Mouse (Mus musculus) heart, adult 2 months (tissue): ENCODE results near the gene Adgrf5. TPM values are rescaled to one million over a fixed set of nuclear protein-coding genes. Genes with fewer than 3 reads are reported as not detected.

ENCODE experiments used
- DNase-seq, 2 experiments: peaks; one replicate each; pipeline ENCODE4 v3.0.0; 2021
- H3K27ac ChIP-seq: fragments of 200-600 bp; 2 replicates; pipeline ENCODE4 v1.8.1; 2022
- H3K27me3 ChIP-seq: fragments of 200-500 bp; 2 replicates; pipeline ENCODE4 v1.6.1; 2012; ENCODE audit warnings: mild to moderate bottlenecking, low read length, inconsistent platforms, mixed read lengths; ENCODE audit not compliant: control insufficient read depth, insufficient read depth
- H3K36me3 ChIP-seq: fragments of 200-500 bp; 2 replicates; pipeline ENCODE4 v1.6.1; 2012; ENCODE audit warnings: low read length, inconsistent platforms; ENCODE audit not compliant: control insufficient read depth, insufficient read depth
- H3K4me1 ChIP-seq: fragments of 200-500 bp; 2 replicates; pipeline ENCODE4 v1.6.1; 2011; ENCODE audit warnings: low read length; ENCODE audit not compliant: control insufficient read depth, insufficient read depth
- H3K4me3 ChIP-seq: fragments of 200-600 bp; 2 replicates; pipeline ENCODE4 v1.8.1; 2022
- H3K79me2 ChIP-seq: fragments of 200-500 bp; replicated peaks from 2 replicates; pipeline ENCODE4 v1.6.1; 2012; ENCODE audit warnings: mild to moderate bottlenecking, inconsistent platforms, low read length, moderate library complexity, mixed read lengths; ENCODE audit not compliant: control insufficient read depth, insufficient read depth
- H3K9ac ChIP-seq: fragments of 200-500 bp; 2 replicates; pipeline ENCODE4 v1.6.1; 2012; ENCODE audit warnings: low read depth, mild to moderate bottlenecking, control low read depth, inconsistent platforms, low read length, mixed read lengths
- CTCF ChIP-seq: fragments of 200-600 bp; IDR thresholded peaks from 2 replicates; pipeline ENCODE4 v1.8.1; 2022; ENCODE audit warnings: antibody characterized with exemption, mild to moderate bottlenecking, moderate library complexity
- EP300 ChIP-seq: fragments of 200-500 bp; IDR thresholded peaks from 2 replicates; pipeline ENCODE4 v1.6.1; 2011; ENCODE audit warnings: low read depth, low read length, control low read depth; ENCODE audit not compliant: insufficient read depth
- POLR2A ChIP-seq: fragments of 200-500 bp; IDR thresholded peaks from 2 replicates; pipeline ENCODE4 v1.6.1; 2011; ENCODE audit warnings: mild to moderate bottlenecking, low read depth, low read length, control low read depth; ENCODE audit not compliant: insufficient read depth
- WGBS: fragments of 180-500 bp; shearing (Covaris S2); methylation state at CpG from one replicate; pipeline ENCODE4 v1.1.7; 2018; 5-methylcytosine and 5-hydroxymethylcytosine counted together
- intact Hi-C: fragments of 180-260 bp; cut with DNase I; formaldehyde crosslinking; loops from one replicate; pipeline ENCODE4 v1.15.1; 2025
- polyA plus RNA-seq: library from polyadenylated mRNA; depleted of rRNA; stranded (reverse); fragments of >200 nt; gene quantifications from 2 replicates; pipeline ENCODE4 v1.2.3, GENCODE M21; 2012
- total RNA-seq, 2 experiments: library from RNA; stranded (reverse); gene quantifications; 2 replicates each; pipeline ENCODE4 v1.2.3; 2021

Gene Adgrf5
- total and polyA plus RNA-seq, 3 experiments = 57.7 to 231 (median 184) TPM

GRCm38 (mm10) chr17:43434485-43434884 lies 74.2 kb downstream of the Adgrf5 start:
- DNase-seq = peak in 1 of 2 experiments; percentile 38
- 36% methylated on average over 8 of the region's 8 CpGs for WGBS

GRCm38 (mm10) chr17:43451216-43451615 lies 91.0 kb downstream of the Adgrf5 start:
- 56% methylated on average over 1 of the region's 1 CpGs for WGBS
- intact Hi-C loops = no loop called here
- H3K27me3 ChIP-seq = no peaks in the 10 kb centered on the region
- H3K4me1 ChIP-seq = no peaks in the 10 kb centered on the region; the same call in none of the 2 replicates
- H3K4me3 ChIP-seq = no peak overlapping the region
- no peaks in the 10 kb centered on the region for H3K79me2 ChIP-seq
- DNase-seq = no peak
- H3K9ac ChIP-seq = no peak overlapping the region
- TF ChIP-seq CTCF (no peak), EP300 (no peak), POLR2A (no peak)
- H3K36me3 ChIP-seq = peaks cover 28% of the 10 kb centered on the region
- H3K27ac ChIP-seq = no peak overlapping the region

More at GRCm38 (mm10) chr17:43434485-43434884, 74.2 kb downstream of the Adgrf5 start:
- Histone ChIP-seq H3K79me2 (no peaks in the 10 kb centered on the region; the same call in 1 of the 2 replicates), H3K4me3 (no peak overlapping the region), H3K4me1 (peaks cover 4% of the 10 kb centered on the region), H3K9ac (no peak overlapping the region), H3K36me3 (peaks cover 33% of the 10 kb centered on the region), H3K27me3 (no peaks in the 10 kb centered on the region), H3K27ac (no peak overlapping the region)
- no peak for TF ChIP-seq CTCF
- TF ChIP-seq POLR2A = no peak
- no peak for TF ChIP-seq EP300
- intact Hi-C loops = loop anchor here (5.0 kb wide), 3 partner anchors 37 to 97 kb away; partner anchors contain the start of gene Adgrf5

- DNase-seq = peak; percentile 70 to 74
- Histone ChIP-seq H3K27ac (no peak overlapping the region), H3K4me1 (peaks cover 4% of the 10 kb centered on the region), H3K36me3 (peaks cover 18% of the 10 kb centered on the region), H3K27me3 (no peaks in the 10 kb centered on the region), H3K9ac (no peak overlapping the region), H3K79me2 (no peaks in the 10 kb centered on the region), H3K4me3 (no peak overlapping the region)
- TF ChIP-seq POLR2A (no peak), CTCF (peak; percentile 88), EP300 (peak; percentile 49; the same call in 1 of the 2 replicates)
- whole genome bisulfite sequencing = 11% methylated on average over 9 of the region's 9 CpGs
- intact Hi-C loops = loop anchor here (1.0 to 5.0 kb wide), 2 partner anchors 36 to 132 kb away; no protein-coding TSS in a partner anchor
Measured at GRCm38 (mm10) chr17:43458598-43458997, 98.3 kb downstream of the Adgrf5 start.

- H3K27me3 ChIP-seq = no peaks in the 10 kb centered on the region
- no peak overlapping the region for H3K9ac ChIP-seq
- peak overlapping the region; percentile 28; the same call in 1 of the 2 replicates for H3K27ac ChIP-seq
- H3K4me1 ChIP-seq = peaks cover 4% of the 10 kb centered on the region
- peak in 1 of 2 experiments; percentile 15 for DNase-seq
- H3K4me3 ChIP-seq = no peak overlapping the region
- no peaks in the 10 kb centered on the region for H3K79me2 ChIP-seq
- WGBS = 49% methylated on average over 12 of the region's 12 CpGs
- intact Hi-C loops = loop anchor here (2.0 to 5.0 kb wide), 2 partner anchors 37 to 445 kb away; no protein-coding TSS in a partner anchor
- peaks cover 17% of the 10 kb centered on the region for H3K36me3 ChIP-seq
- no peak for TF ChIP-seq POLR2A
- TF ChIP-seq CTCF = no peak
- TF ChIP-seq EP300 = no peak
Measured at GRCm38 (mm10) chr17:43459737-43460230, 99.5 kb downstream of the Adgrf5 start.

- H3K9ac ChIP-seq = peak overlapping the region; percentile 21; the same call in 1 of the 2 replicates
- H3K4me3 ChIP-seq = no peak overlapping the region
- DNase-seq = peak; percentile 71 to 80
- TF ChIP-seq CTCF = peak; percentile 85
- peak; percentile 93 for TF ChIP-seq EP300
- no peak for TF ChIP-seq POLR2A
- H3K27ac ChIP-seq = peak overlapping the region; percentile 28; the same call in 1 of the 2 replicates
- H3K36me3 ChIP-seq = peaks cover 12% of the 10 kb centered on the region
- WGBS = 26% methylated on average over 19 of the region's 19 CpGs
- H3K27me3 ChIP-seq = no peaks in the 10 kb centered on the region
- H3K79me2 ChIP-seq = no peaks in the 10 kb centered on the region
- H3K4me1 ChIP-seq = peaks cover 4% of the 10 kb centered on the region
- intact Hi-C loops = loop anchor here (2.0 kb wide), 1 partner anchor 446 kb away; no protein-coding TSS in a partner anchor
Measured at GRCm38 (mm10) chr17:43460245-43461181, 100.3 kb downstream of the Adgrf5 start.
